ENCODE assay signal across 21 mouse cellular contexts in the genomic region with DNA sequence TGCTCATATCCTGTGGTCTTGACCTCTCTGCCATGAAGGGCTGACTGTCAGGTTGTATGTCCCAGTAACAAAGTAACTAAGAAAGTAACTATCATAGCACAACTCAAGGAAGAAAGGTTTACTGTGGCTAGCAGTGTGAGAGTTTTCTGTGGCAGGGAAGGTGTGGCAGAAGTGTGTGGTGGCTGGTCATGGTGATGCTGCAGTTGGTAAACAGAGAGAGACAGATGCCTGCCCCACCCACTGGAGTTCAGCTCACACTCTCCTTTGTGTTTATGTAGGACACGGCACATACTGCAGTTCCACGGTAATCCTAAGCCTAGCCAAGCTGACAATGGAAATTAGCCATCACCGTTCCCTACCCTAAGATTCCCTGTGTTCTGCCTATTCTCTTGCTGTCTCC. TPM values are rescaled to one million over a fixed set of nuclear protein-coding genes. Genes with fewer than 3 reads are reported as not detected.
A peak's percentile ranks its signal among the peaks of the same experiment; 100 is the strongest.
DNase-seq lines count a peak whose midpoint lies in the region; ATAC-seq and TF ChIP-seq lines count a peak whose summit lies in the region.
"Had no signal": no experiment of that assay in that cellular context is flagged by ENCODE, and none has a peak within 500 bp of the region (broad histone marks: within the 10 kb centered on the region; RNA-seq: fewer than 3 reads in every experiment).

No protein-coding gene starts in this region.

- intact Hi-C loops in gastrocnemius, postnatal 36 days (cut with DNase I) = no loop called here

- H3K9me3 ChIP-seq in stomach, embryonic 15.5 days = no peaks in the 10 kb centered on the region
- no peaks in the 10 kb centered on the region for H3K9me3 ChIP-seq in stomach, postnatal 0 days (ENCODE audit: control insufficient read depth, low read length)
- H3K9me3 ChIP-seq in liver, embryonic 11.5 days (ENCODE audit: control insufficient read depth, low read length) = no peaks in the 10 kb centered on the region
- no peaks in the 10 kb centered on the region for H3K9me3 ChIP-seq in liver, embryonic 15.5 days (replicated peaks)
- H3K9me3 ChIP-seq: embryonic facial prominence, embryonic 10.5 days; forebrain, embryonic 15.5 days; heart, embryonic 15.5 days; hindbrain, embryonic 13.5 days had no signal

- no peak for TF ChIP-seq CTCF in stomach, postnatal 0 days (IDR thresholded peaks at IDR 0.05; ENCODE audit: low read depth)
- no peak for TF ChIP-seq CTCF in lung, adult 2 months (IDR thresholded peaks at IDR 0.05; ENCODE audit: insufficient read depth, low read length)

- no peak overlapping the region for H3K4me3 ChIP-seq in stomach, embryonic 15.5 days (replicated peaks)
- no peak overlapping the region for H3K4me3 ChIP-seq in stomach, postnatal 0 days (ENCODE audit: low read depth, low read length)
- no peak overlapping the region for H3K4me3 ChIP-seq in liver, embryonic 11.5 days (ENCODE audit: low read depth, low read length)
- no peak overlapping the region for H3K4me3 ChIP-seq in liver, embryonic 15.5 days (replicated peaks)
- H3K4me3 ChIP-seq in lung, adult 2 months (replicated peaks; ENCODE audit: extremely low read depth, low read depth, low read length) = no peak overlapping the region
- H3K4me3 ChIP-seq: embryonic facial prominence, embryonic 10.5 days; erythroblast, embryonic 14.5 days; forebrain, embryonic 15.5 days; heart, embryonic 15.5 days; hindbrain, embryonic 13.5 days had no signal

- no peaks in the 10 kb centered on the region for H3K36me3 ChIP-seq in stomach, embryonic 15.5 days
- no peaks in the 10 kb centered on the region for H3K36me3 ChIP-seq in stomach, postnatal 0 days (ENCODE audit: control insufficient read depth, insufficient read depth, low read length)
- no peaks in the 10 kb centered on the region for H3K36me3 ChIP-seq in liver, embryonic 11.5 days (ENCODE audit: control insufficient read depth, insufficient read depth, low read length)
- H3K36me3 ChIP-seq in liver, embryonic 15.5 days (replicated peaks) = no peaks in the 10 kb centered on the region
- H3K36me3 ChIP-seq: embryonic facial prominence, embryonic 10.5 days; forebrain, embryonic 15.5 days; heart, embryonic 15.5 days; hindbrain, embryonic 13.5 days had no signal

- peak; percentile 65; the same call in 1 of the 2 replicates for ATAC-seq in stomach, embryonic 15.5 days (ENCODE audit: insufficient read depth, low FRiP score, low read depth)
- ATAC-seq in stomach, postnatal 0 days (ENCODE audit: low FRiP score, low TSS enrichment) = no peak
- ATAC-seq in liver, embryonic 11.5 days (replicated peaks; ENCODE audit: low FRiP score) = peak; percentile 38; the same call in 1 of the 2 replicates
- peak; percentile 84 for ATAC-seq in liver, embryonic 15.5 days (ENCODE audit: insufficient read depth)
- ATAC-seq: activated CD4-positive, CD25-positive, alpha-beta regulatory T cell, adult 4 months; forebrain, embryonic 15.5 days; hindbrain, postnatal 0 days; Patski had no signal

- no peaks in the 10 kb centered on the region for H3K4me1 ChIP-seq in stomach, embryonic 15.5 days
- H3K4me1 ChIP-seq in stomach, postnatal 0 days (replicated peaks; ENCODE audit: control insufficient read depth, insufficient read depth) = no peaks in the 10 kb centered on the region
- peaks cover 23% of the 10 kb centered on the region for H3K4me1 ChIP-seq in liver, embryonic 11.5 days (replicated peaks; ENCODE audit: control insufficient read depth, insufficient read depth, low read length)
- H3K4me1 ChIP-seq in liver, embryonic 15.5 days (replicated peaks) = peaks cover 55% of the 10 kb centered on the region
- H3K4me1 ChIP-seq in lung, adult 2 months (ENCODE audit: control insufficient read depth, insufficient read depth, low read length) = no peaks in the 10 kb centered on the region
- H3K4me1 ChIP-seq: embryonic facial prominence, embryonic 10.5 days; forebrain, embryonic 15.5 days; heart, embryonic 15.5 days; hindbrain, embryonic 13.5 days had no signal

- H3K9ac ChIP-seq in stomach, embryonic 15.5 days = no peak overlapping the region
- H3K9ac ChIP-seq in stomach, postnatal 0 days (ENCODE audit: low read length) = no peak overlapping the region
- 0 out of 2 replicates have a peak overlapping the region, but pooled peaks have one; percentile 9 for H3K9ac ChIP-seq in liver, embryonic 11.5 days (ENCODE audit: low read depth, low read length)
- 0 out of 2 replicates have a peak overlapping the region, but pooled peaks have one; percentile 20 for H3K9ac ChIP-seq in liver, embryonic 15.5 days
- H3K9ac ChIP-seq: forebrain, embryonic 15.5 days; heart, embryonic 15.5 days; hindbrain, embryonic 13.5 days had no signal

- WGBS in stomach, embryonic 15.5 days = 71% methylated on average over 3 of the region's 3 CpGs
- WGBS in stomach, postnatal 0 days = 64% methylated on average over 3 of the region's 3 CpGs
- 85% methylated on average over 3 of the region's 3 CpGs for WGBS in liver, embryonic 11.5 days
- WGBS in liver, embryonic 15.5 days (ENCODE audit: insufficient replicate concordance) = 73% methylated on average over 3 of the region's 3 CpGs
- WGBS in lung, adult 2 months = 73% methylated on average over 3 of the region's 3 CpGs

- no peaks in the 10 kb centered on the region for H3K27me3 ChIP-seq in stomach, embryonic 15.5 days (replicated peaks)
- no peaks in the 10 kb centered on the region for H3K27me3 ChIP-seq in stomach, postnatal 0 days (ENCODE audit: control insufficient read depth, insufficient read depth, low read length)
- H3K27me3 ChIP-seq in liver, embryonic 11.5 days (replicated peaks; ENCODE audit: control insufficient read depth, insufficient read depth, low read length) = no peaks in the 10 kb centered on the region; the same call in 1 of the 2 replicates
- no peaks in the 10 kb centered on the region for H3K27me3 ChIP-seq in liver, embryonic 15.5 days
- H3K27me3 ChIP-seq: forebrain, embryonic 15.5 days; heart, embryonic 15.5 days; hindbrain, embryonic 13.5 days; Patski had no signal

- no peak for TF ChIP-seq EP300 in stomach, postnatal 0 days (optimal IDR thresholded peaks at IDR 0.05)

- TF ChIP-seq POLR2A in lung, adult 2 months (IDR thresholded peaks at IDR 0.05; ENCODE audit: borderline replicate concordance, extremely low read depth, low read depth, low read length) = no peak

- no peak overlapping the region for H3K4me2 ChIP-seq in stomach, embryonic 15.5 days
- no peak overlapping the region for H3K4me2 ChIP-seq in stomach, postnatal 0 days (replicated peaks; ENCODE audit: low read depth)
- H3K4me2 ChIP-seq in liver, embryonic 11.5 days = no peak overlapping the region
- H3K4me2 ChIP-seq in liver, embryonic 15.5 days = peak overlapping the region; percentile 29
- H3K4me2 ChIP-seq: forebrain, embryonic 15.5 days; heart, embryonic 15.5 days; hindbrain, embryonic 13.5 days had no signal

- no peak for DNase-seq in stomach, postnatal 0 days (ENCODE audit: low spot score)
- DNase-seq in liver, embryonic 11.5 days (ENCODE audit: low spot score) = no peak
- no peak for DNase-seq in lung, adult 2 months
- DNase-seq in gastrocnemius, postnatal 36 days = no peak
- no peak for DNase-seq in right cerebral cortex, postnatal 10 days (ENCODE audit: low spot score in 2 of 2)
- DNase-seq: adrenal gland, postnatal 14 days; cerebellum, adult 18-20 months; cerebellum, postnatal 10 days; gastrocnemius, postnatal 14 days; heart, adult 11 months; heart, postnatal 14 days had no signal

- H3K27ac ChIP-seq in stomach, embryonic 15.5 days = no peak overlapping the region
- no peak overlapping the region for H3K27ac ChIP-seq in stomach, postnatal 0 days (replicated peaks)
- H3K27ac ChIP-seq in liver, embryonic 11.5 days (ENCODE audit: low read depth, low read length) = no peak overlapping the region
- peak overlapping the region; percentile 63 for H3K27ac ChIP-seq in liver, embryonic 15.5 days (replicated peaks)
- H3K27ac ChIP-seq: embryonic facial prominence, embryonic 10.5 days; forebrain, embryonic 15.5 days; heart, embryonic 15.5 days; hindbrain, embryonic 13.5 days; hindbrain, postnatal 0 days had no signal

RNA-seq across cellular contexts. Expression of a gene that starts 49.6 kb away (rescaled TPM):
- polyA plus RNA-seq in stomach, embryonic 15.5 days (2015; fragmentation: Nextera tagmentation; extraction: Ambion mirVana) = 36.6 and 39.8 TPM in 2 replicates
- 4.5 and 6.2 TPM in 2 replicates for polyA plus RNA-seq in stomach, postnatal 0 days (2015; fragmentation: Nextera tagmentation; extraction: Ambion mirVana)
- polyA plus RNA-seq in liver, embryonic 11.5 days (2014; fragmentation: Nextera tagmentation; extraction: Ambion mirVana) = 21.8 and 27.2 TPM in 2 replicates
- polyA plus RNA-seq in liver, embryonic 15.5 days (2015; fragmentation: Nextera tagmentation; extraction: Ambion mirVana) = 10.1 and 10.2 TPM in 2 replicates
- 4.4 and 8.4 TPM in 2 replicates for polyA plus RNA-seq in lung, adult 2 months (2012; rRNA removed)
- total RNA-seq in gastrocnemius, postnatal 36 days (2021) = 1 to 10 TPM; 1.0 to 4.0 TPM

Comparison
In these comparisons a context has a peak if more than half of its experiments do, and no peak if none do; other contexts are left out.
1. H3K9ac ChIP-seq: peak in liver, embryonic 11.5 days (single experiment) and liver, embryonic 15.5 days (single experiment); none in stomach, embryonic 15.5 days (single experiment) and stomach, postnatal 0 days (single experiment).